Mouse (Mus musculus): ENCODE data around the gene Dmpk.
"Not testable (repeated sequence)": the region's sequence is repeated elsewhere in the genome, so short reads cannot be mapped to it uniquely, and the experiment has no call there.

Dmpk gene

GRCm38 (mm10) chr7:19083701-19084100, at the start of gene Dmpk:
TSS of gene Dmpk (plus strand) at chr7:19083849.
- DNase-seq: no peak

- DNase-seq: no peak
These were observed 39.0 kb upstream of the Dmpk start for GRCm38 (mm10) chr7:19044616-19045015.

- peak; percentile 75 to 77 for DNase-seq
These were observed 37.2 kb upstream of the Dmpk start for GRCm38 (mm10) chr7:19046286-19047069.

GRCm38 (mm10) chr7:19048006-19048527, 35.6 kb upstream of the Dmpk start:
- DNase-seq: no peak

GRCm38 (mm10) chr7:19049252-19049651, 34.4 kb upstream of the Dmpk start:
- no peak for DNase-seq

- DNase-seq: no peak
These were observed 33.5 kb upstream of the Dmpk start for GRCm38 (mm10) chr7:19050172-19050571.

GRCm38 (mm10) chr7:19051161-19051560, 32.5 kb upstream of the Dmpk start:
- no peak for DNase-seq

GRCm38 (mm10) chr7:19052345-19053135, 31.1 kb upstream of the Dmpk start:
- DNase-seq: no peak

GRCm38 (mm10) chr7:19053136-19053532, 30.5 kb upstream of the Dmpk start:
- DNase-seq: no peak

GRCm38 (mm10) chr7:19054047-19054776, 29.4 kb upstream of the Dmpk start, which contains the start of gene Rsph6a:
TSS of gene Rsph6a (plus strand) at chr7:19054690.
- peak; percentile 29 to 50 for DNase-seq

GRCm38 (mm10) chr7:19054777-19055076, 28.9 kb upstream of the Dmpk start:
- DNase-seq: no peak

- DNase-seq: no peak
These were observed 28.5 kb upstream of the Dmpk start for GRCm38 (mm10) chr7:19055108-19055507.

GRCm38 (mm10) chr7:19057405-19057804, 26.2 kb upstream of the Dmpk start:
- DNase-seq: no peak

- DNase-seq: no peak
These were observed 17.8 kb upstream of the Dmpk start for GRCm38 (mm10) chr7:19065896-19066295.

- no peak for DNase-seq
These were observed 16.6 kb upstream of the Dmpk start for GRCm38 (mm10) chr7:19067063-19067462.

- no peak for DNase-seq
These were observed 15.7 kb upstream of the Dmpk start for GRCm38 (mm10) chr7:19067935-19068334.

GRCm38 (mm10) chr7:19068707-19069106, 14.9 kb upstream of the Dmpk start:
- peak; percentile 69 to 75 for DNase-seq

- DNase-seq: no peak
These were observed 14.1 kb upstream of the Dmpk start for GRCm38 (mm10) chr7:19069500-19069899.

- not testable (repeated sequence) for DNase-seq
These were observed 12.6 kb upstream of the Dmpk start for GRCm38 (mm10) chr7:19071024-19071423.

GRCm38 (mm10) chr7:19073504-19073903, 10.1 kb upstream of the Dmpk start:
- DNase-seq: peak; percentile 41 to 45

- DNase-seq: no peak
These were observed 9.2 kb upstream of the Dmpk start for GRCm38 (mm10) chr7:19074494-19074893.

- DNase-seq: no peak
These were observed 8.4 kb upstream of the Dmpk start for GRCm38 (mm10) chr7:19075231-19075630.

Measured in cerebellum, postnatal 36 days (tissue).